Comparison of ENCODE assay signal across 20 mouse cellular contexts in the genomic region with DNA sequence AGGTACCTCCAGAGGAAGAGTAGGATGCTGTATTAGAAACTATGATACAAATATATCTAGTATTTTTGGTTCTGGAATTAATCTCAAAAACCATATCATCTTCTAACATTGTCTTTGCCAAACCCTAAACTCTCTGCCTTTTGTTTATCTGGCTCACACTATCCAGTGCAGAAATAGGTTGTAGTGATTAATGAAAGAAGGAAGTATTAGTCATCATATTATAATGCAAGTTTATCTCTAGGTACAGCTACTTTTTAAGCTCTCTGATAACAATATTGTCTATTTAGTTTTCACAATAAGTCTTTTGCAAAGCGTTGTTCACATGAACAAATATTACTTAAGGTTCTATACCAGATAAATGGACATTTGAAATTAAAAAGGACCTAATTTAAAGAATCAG. TPM values are rescaled to one million over a fixed set of nuclear protein-coding genes. Genes with fewer than 3 reads are reported as not detected.
A peak's percentile ranks its signal among the peaks of the same experiment; 100 is the strongest.
DNase-seq lines count a peak whose midpoint lies in the region; ATAC-seq and TF ChIP-seq lines count a peak whose summit lies in the region.
"Had no signal": no experiment of that assay in that cellular context is flagged by ENCODE, and none has a peak within 500 bp of the region (broad histone marks: within the 10 kb centered on the region; RNA-seq: fewer than 3 reads in every experiment).

No protein-coding gene starts in this region.

- peak; percentile 51 for TF ChIP-seq EP300 in liver, embryonic 14.5 days (IDR thresholded peaks at IDR 0.05; ENCODE audit: low read depth)

- H3K9me3 ChIP-seq in G1E (replicated peaks): no peaks in the 10 kb centered on the region
- no peaks in the 10 kb centered on the region for H3K9me3 ChIP-seq in liver, embryonic 14.5 days (ENCODE audit: control insufficient read depth, low read length)
- H3K9me3 ChIP-seq in hindbrain, embryonic 12.5 days (replicated peaks): no peaks in the 10 kb centered on the region
- H3K9me3 ChIP-seq: embryonic facial prominence, embryonic 10.5 days; forebrain, embryonic 13.5 days; heart, embryonic 13.5 days had no signal

- TF ChIP-seq CTCF in G1E (IDR thresholded peaks at IDR 0.05; ENCODE audit: low read depth, low read length): no peak
- no peak for TF ChIP-seq CTCF in liver, embryonic 14.5 days (IDR thresholded peaks at IDR 0.05; ENCODE audit: low read depth)

- H3K27ac ChIP-seq in liver, embryonic 14.5 days: no peak overlapping the region
- no peak overlapping the region for H3K27ac ChIP-seq in hindbrain, embryonic 12.5 days
- H3K27ac ChIP-seq: embryonic facial prominence, embryonic 10.5 days; forebrain, embryonic 13.5 days; heart, embryonic 13.5 days had no signal

- no peak overlapping the region for H3K4me2 ChIP-seq in liver, embryonic 14.5 days (ENCODE audit: low read depth)
- H3K4me2 ChIP-seq in hindbrain, embryonic 12.5 days (replicated peaks): no peak overlapping the region
- H3K4me2 ChIP-seq: forebrain, embryonic 13.5 days had no signal

- H3K4me3 ChIP-seq in G1E (ENCODE audit: low read depth, low read length): no peak overlapping the region
- H3K4me3 ChIP-seq in liver, embryonic 14.5 days (ENCODE audit: insufficient read depth in 1 of 2, low read depth in 2 of 2, low read length in 2 of 2): no peak overlapping the region
- no peak overlapping the region for H3K4me3 ChIP-seq in hindbrain, embryonic 12.5 days
- H3K4me3 ChIP-seq: embryonic facial prominence, embryonic 10.5 days; forebrain, embryonic 13.5 days; heart, embryonic 13.5 days had no signal

- peaks cover 36% of the 10 kb centered on the region for H3K4me1 ChIP-seq in G1E (ENCODE audit: insufficient read depth, low read depth, low read length)
- peaks cover 8 to 11% of the 10 kb centered on the region in 2 experiments; a peak in 3 of 4 replicates for H3K4me1 ChIP-seq in liver, embryonic 14.5 days (replicated peaks; ENCODE audit: control insufficient read depth in 2 of 2, insufficient read depth in 2 of 2, low read length in 1 of 2)
- peaks cover 4% of the 10 kb centered on the region; the same call in 1 of the 2 replicates for H3K4me1 ChIP-seq in hindbrain, embryonic 12.5 days
- H3K4me1 ChIP-seq: forebrain, embryonic 13.5 days had no signal

- no peak overlapping the region for H3K9ac ChIP-seq in liver, embryonic 14.5 days (replicated peaks)
- no peak overlapping the region for H3K9ac ChIP-seq in hindbrain, embryonic 12.5 days
- H3K9ac ChIP-seq: forebrain, embryonic 13.5 days; forebrain, postnatal 0 days; heart, embryonic 13.5 days had no signal

- H3K36me3 ChIP-seq in G1E (replicated peaks): peaks cover 21% of the 10 kb centered on the region
- no peaks in the 10 kb centered on the region for H3K36me3 ChIP-seq in liver, embryonic 14.5 days (replicated peaks; ENCODE audit: control insufficient read depth, insufficient read depth, low read depth)
- H3K36me3 ChIP-seq in hindbrain, embryonic 12.5 days: no peaks in the 10 kb centered on the region
- H3K36me3 ChIP-seq: embryonic facial prominence, embryonic 10.5 days; heart, embryonic 13.5 days had no signal

- 11% methylated on average over 1 of the region's 1 CpGs for WGBS in liver, embryonic 14.5 days (ENCODE audit: insufficient replicate concordance)
- 95% methylated on average over 1 of the region's 1 CpGs for WGBS in hindbrain, embryonic 12.5 days

- DNase-seq in G1E (ENCODE audit: low spot score): peak; percentile 3
- DNase-seq in c-Kit-positive CD71-positive TER-119-negative erythroid progenitor cells, embryonic 14.5 days (ENCODE audit: low read depth): peak; percentile 44
- DNase-seq in liver, embryonic 14.5 days (ENCODE audit: low read depth in 3 of 3, low spot score in 3 of 3): peak in 2 of 3 experiments; percentile 18 to 29
- no peak for DNase-seq in lung, postnatal 25 days (ENCODE audit: low spot score)
- DNase-seq in spleen, postnatal 10 days (ENCODE audit: low spot score in 2 of 2): no peak
- DNase-seq: adrenal gland, postnatal 14 days; cerebellum, adult 2 months; cerebellum, postnatal 10 days; forebrain, postnatal 0 days; gastrocnemius, postnatal 36 days; heart, adult 11 months; heart, postnatal 36 days had no signal

- peak; percentile 63 for ATAC-seq in G1E (ENCODE audit: extremely low read depth, insufficient number of reproducible peaks, low FRiP score, poor library complexity, severe bottlenecking)
- ATAC-seq in liver, embryonic 14.5 days (ENCODE audit: insufficient read depth): no peak
- peak; percentile 66 for ATAC-seq in megakaryocyte-erythroid progenitor cell, adult 5-6 weeks (replicated peaks; ENCODE audit: low FRiP score, low TSS enrichment, poor library complexity, severe bottlenecking)
- no peak for ATAC-seq in hindbrain, embryonic 12.5 days (ENCODE audit: low FRiP score)
- ATAC-seq: activated CD4-positive, CD25-positive, alpha-beta regulatory T cell, adult 4 months; forebrain, embryonic 13.5 days; forebrain, postnatal 0 days; hindbrain, embryonic 16.5 days; Patski had no signal

- no peaks in the 10 kb centered on the region for H3K27me3 ChIP-seq in G1E (ENCODE audit: insufficient read depth, low read length)
- no peaks in the 10 kb centered on the region for H3K27me3 ChIP-seq in liver, embryonic 14.5 days (ENCODE audit: control insufficient read depth, insufficient read depth, low read length)
- H3K27me3 ChIP-seq in hindbrain, embryonic 12.5 days: no peaks in the 10 kb centered on the region
- H3K27me3 ChIP-seq: forebrain, embryonic 13.5 days; heart, embryonic 13.5 days; Patski had no signal

RNA-seq across cellular contexts. Expression of gene Zcchc7, which starts 57.2 kb away (rescaled TPM):
- total RNA-seq in G1E (2014; fragmentation: Nextera tagmentation): 59.9 and 61.3 TPM in 2 replicates
- 67.7 and 129 TPM in 2 replicates for total RNA-seq in G1E (2017)
- polyA plus RNA-seq in G1E (2012): 26.3 and 28.6 TPM in 2 replicates
- polyA plus RNA-seq in liver, embryonic 14.5 days (2012; rRNA removed): 4.7 and 8.8 TPM in 2 replicates
- polyA plus RNA-seq in liver, embryonic 14.5 days (2014; fragmentation: Nextera tagmentation; extraction: Ambion mirVana): 11.6 and 12.3 TPM in 2 replicates
- 54.4 and 56.6 TPM in 2 replicates for total RNA-seq in megakaryocyte-erythroid progenitor cell, adult 5-6 weeks (2014; fragmentation: Nextera tagmentation)
- 150 and 199 TPM in 2 replicates for total RNA-seq in megakaryocyte-erythroid progenitor cell, adult 5-6 weeks (2017)
- polyA plus RNA-seq in hindbrain, embryonic 12.5 days (2016; fragmentation: Nextera tagmentation; extraction: Ambion mirVana): 34.4 and 34.6 TPM in 2 replicates

Comparison
In these comparisons a context has a peak if more than half of its experiments do, and no peak if none do; other contexts are left out.
1. ATAC-seq: peak in G1E (single experiment) and megakaryocyte-erythroid progenitor cell, adult 5-6 weeks (single experiment); none in liver, embryonic 14.5 days (single experiment) and hindbrain, embryonic 12.5 days (single experiment).
2. DNase-seq: peak in G1E (single experiment), c-Kit-positive CD71-positive TER-119-negative erythroid progenitor cells, embryonic 14.5 days (single experiment) and liver, embryonic 14.5 days (2 of 3); none in lung, postnatal 25 days (single experiment) and spleen, postnatal 10 days (0 of 2).